ENCODE assay signal across 8 mouse cellular contexts in genomic region chr4:45084021-45084894, GRCm38 (mm10). TPM values are rescaled to one million over a fixed set of nuclear protein-coding genes. Genes with fewer than 3 reads are reported as not detected.
DNase-seq lines count a peak whose midpoint lies in the region; ATAC-seq and TF ChIP-seq lines count a peak whose summit lies in the region.

TSS of gene Fbxo10 (minus strand) at chr4:45084604.

- H3K4me3 ChIP-seq in cerebellum, adult 2 months (replicated peaks; ENCODE audit: insufficient read depth, low read depth, low read length) = peak within 1 kb of the TSS; percentile 67

- peak; percentile 60 for DNase-seq in MEL-GATA-1-ER (ENCODE audit: extremely low read depth, low read depth)
- DNase-seq in cerebellum, adult 2 months = peak; percentile 90 to 93
- peak; percentile 89 for DNase-seq in forelimb bud, embryonic 11.5 days (ENCODE audit: low read depth, low spot score)
- peak; percentile 88 to 93 for DNase-seq in layer of hippocampus, postnatal 10 days (ENCODE audit: low spot score in 2 of 2)
- peak; percentile 96 for DNase-seq in lung, postnatal 10 days
- DNase-seq in ovary, postnatal 36 days (ENCODE audit: low spot score) = peak; percentile 96
- peak; percentile 89 for DNase-seq in thymus, postnatal 25 days

- 0 out of 2 replicates have a peak, but pooled peaks cover 3% of the 10 kb centered on the region for H3K4me1 ChIP-seq in cerebellum, adult 2 months (ENCODE audit: control insufficient read depth, insufficient read depth, low read length)

- under 1% methylated on average over 75 of the region's 77 CpGs for WGBS in cerebellum, adult 2 months

- ATAC-seq in hematopoietic stem cell, adult 5-6 weeks (replicated peaks in 1 of 2; ENCODE audit: insufficient read depth in 1 of 2, low FRiP score in 2 of 2, low TSS enrichment in 1 of 2, low read depth in 1 of 2, poor library complexity in 2 of 2, severe bottlenecking in 2 of 2) = peak; percentile 90 to 97

- no peak for TF ChIP-seq CTCF in cerebellum, adult 2 months (IDR thresholded peaks at IDR 0.05; ENCODE audit: borderline replicate concordance, insufficient read depth, low read depth, low read length)

- H3K27me3 ChIP-seq in cerebellum, adult 2 months (ENCODE audit: control insufficient read depth, insufficient read depth, low read length) = no peaks in the 10 kb centered on the region

- H3K27ac ChIP-seq in cerebellum, adult 2 months (ENCODE audit: insufficient read depth, low read length) = no peak within 1 kb of the TSS

- peak; percentile 46; the same call in 1 of the 2 replicates for TF ChIP-seq POLR2A in cerebellum, adult 2 months (IDR thresholded peaks at IDR 0.05; ENCODE audit: borderline replicate concordance, insufficient read depth, low read length)

RNA-seq across cellular contexts. Expression of gene Fbxo10, which starts in this region (rescaled TPM):
- polyA plus RNA-seq in cerebellum, adult 2 months (2012; rRNA removed) = 18.6 and 19.2 TPM in 2 replicates
- 5.2 and 7.8 TPM in 2 replicates for total RNA-seq in hematopoietic stem cell, adult 5-6 weeks (2017)
- total RNA-seq in layer of hippocampus, postnatal 10 days (2021) = 10 to 100 TPM; 31.6 to 35.5 TPM
